Mouse (Mus musculus) kidney, embryonic 14.5 days (tissue): ENCODE measurements around the gene Stub1. TPM values are rescaled to one million over a fixed set of nuclear protein-coding genes. Genes with fewer than 3 reads are reported as not detected.
A peak's percentile ranks its signal among the peaks of the same experiment; 100 is the strongest.

Experiments used
- ATAC-seq: fragments of 200-750 bp; cut with Nextera tagmentation; 2 replicates; pipeline ENCODE4 v1.8.0; 2017; ENCODE audit warnings: moderate number of reproducible peaks, mild to moderate bottlenecking, moderate TSS enrichment, moderate library complexity; ENCODE audit not compliant: low FRiP score, low TSS enrichment
- H3K27ac ChIP-seq: fragments of 300-500 bp; sonication (generic); 2 replicates; pipeline ENCODE4 v1.5.1; 2014; ENCODE audit warnings: low read depth, mild to moderate bottlenecking, low read length, moderate library complexity, mixed read lengths
- H3K27me3 ChIP-seq: fragments of 300-500 bp; sonication (generic); 2 replicates; pipeline ENCODE4 v1.6.1; 2014; ENCODE audit warnings: mild to moderate bottlenecking, low read length; ENCODE audit not compliant: control insufficient read depth, insufficient read depth
- H3K36me3 ChIP-seq: fragments of 300-500 bp; sonication (generic); 2 replicates; pipeline ENCODE4 v1.6.1; 2014; ENCODE audit warnings: low read length, mixed read lengths; ENCODE audit not compliant: control insufficient read depth, insufficient read depth
- H3K4me1 ChIP-seq: fragments of 300-500 bp; sonication (generic); 2 replicates; pipeline ENCODE4 v1.6.1; 2014; ENCODE audit warnings: low read length, mixed read lengths; ENCODE audit not compliant: control insufficient read depth, insufficient read depth
- H3K4me2 ChIP-seq: fragments of 300-500 bp; sonication (generic); replicated peaks from 2 replicates; pipeline ENCODE4 v1.6.1; 2014; ENCODE audit warnings: low read depth, mild to moderate bottlenecking, low read length
- H3K4me3 ChIP-seq: fragments of 300-500 bp; sonication (generic); 2 replicates; pipeline ENCODE4 v1.5.1; 2014; ENCODE audit warnings: mild to moderate bottlenecking, low read length
- H3K9ac ChIP-seq: fragments of 300-500 bp; sonication (generic); 2 replicates; pipeline ENCODE4 v1.6.1; 2014; ENCODE audit warnings: low read depth, mild to moderate bottlenecking, low read length, moderate library complexity
- H3K9me3 ChIP-seq: fragments of 300-500 bp; sonication (generic); 2 replicates; pipeline ENCODE4 v1.6.1; 2016; ENCODE audit warnings: low read length; ENCODE audit not compliant: control insufficient read depth
- WGBS: fragments of 180-500 bp; shearing (Covaris S2); extraction: QIAGEN DNeasy Blood & Tissue Kit; methylation state at CpG from one replicate; pipeline ENCODE4 v1.1.7; 2014; 5-methylcytosine and 5-hydroxymethylcytosine counted together
- polyA plus RNA-seq: library from polyadenylated mRNA; unstranded; fragments of >200 nt; fragmentation: Nextera tagmentation; extraction: Ambion mirVana; gene quantifications from 2 replicates; pipeline ENCODE4 v1.2.1, GENCODE M21; 2014

Gene Stub1
- polyA plus RNA-seq, 1 experiment from 2014 or later: 350 TPM

- Histone ChIP-seq H3K4me2 (no peak overlapping the region), H3K9ac (0 out of 2 replicates have a peak overlapping the region, but pooled peaks have one; percentile 18), H3K4me3 (no peak overlapping the region), H3K9me3 (no peaks in the 10 kb centered on the region), H3K27ac (no peak overlapping the region), H3K36me3 (peaks cover under 1% of the 10 kb centered on the region; the same call in 1 of the 2 replicates), H3K4me1 (peaks cover 29% of the 10 kb centered on the region), H3K27me3 (no peaks in the 10 kb centered on the region)
- 90% methylated on average over 14 of the region's 14 CpGs for WGBS
- ATAC-seq: no peak
Measured at GRCm38 (mm10) chr17:25864311-25864710, 31.1 kb upstream of the Stub1 start.

DNA sequence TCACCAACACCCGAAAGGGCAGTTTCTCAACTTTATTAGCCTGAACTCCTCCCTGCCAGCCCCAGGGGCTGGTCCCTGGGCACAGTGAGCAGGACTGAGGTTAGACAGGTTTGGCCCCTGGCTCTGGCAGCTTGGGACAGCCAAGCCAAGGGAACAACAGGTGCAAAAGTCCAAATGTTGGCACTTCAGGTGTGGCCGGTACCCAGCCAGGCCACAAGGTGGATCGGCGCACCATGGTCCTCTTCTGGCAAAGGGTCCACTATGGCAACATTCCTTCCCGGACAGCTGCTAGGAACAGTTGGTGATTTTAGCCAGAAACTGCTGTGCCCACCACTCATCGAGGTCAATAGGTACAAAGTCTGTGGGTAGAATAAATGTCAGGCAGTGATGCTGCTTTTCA, 30.5 kb upstream of the Stub1 start:
- H3K4me2 ChIP-seq: no peak overlapping the region
- H3K36me3 ChIP-seq: peaks cover 4% of the 10 kb centered on the region; the same call in 1 of the 2 replicates
- H3K27me3 ChIP-seq: no peaks in the 10 kb centered on the region
- H3K4me3 ChIP-seq: no peak overlapping the region
- H3K27ac ChIP-seq: no peak overlapping the region
- peaks cover 24% of the 10 kb centered on the region for H3K4me1 ChIP-seq
- no peak for ATAC-seq
- H3K9me3 ChIP-seq: no peaks in the 10 kb centered on the region
- WGBS: 92% methylated on average over 6 of the region's 6 CpGs
- 0 out of 2 replicates have a peak overlapping the region, but pooled peaks have one; percentile 18 for H3K9ac ChIP-seq

DNA sequence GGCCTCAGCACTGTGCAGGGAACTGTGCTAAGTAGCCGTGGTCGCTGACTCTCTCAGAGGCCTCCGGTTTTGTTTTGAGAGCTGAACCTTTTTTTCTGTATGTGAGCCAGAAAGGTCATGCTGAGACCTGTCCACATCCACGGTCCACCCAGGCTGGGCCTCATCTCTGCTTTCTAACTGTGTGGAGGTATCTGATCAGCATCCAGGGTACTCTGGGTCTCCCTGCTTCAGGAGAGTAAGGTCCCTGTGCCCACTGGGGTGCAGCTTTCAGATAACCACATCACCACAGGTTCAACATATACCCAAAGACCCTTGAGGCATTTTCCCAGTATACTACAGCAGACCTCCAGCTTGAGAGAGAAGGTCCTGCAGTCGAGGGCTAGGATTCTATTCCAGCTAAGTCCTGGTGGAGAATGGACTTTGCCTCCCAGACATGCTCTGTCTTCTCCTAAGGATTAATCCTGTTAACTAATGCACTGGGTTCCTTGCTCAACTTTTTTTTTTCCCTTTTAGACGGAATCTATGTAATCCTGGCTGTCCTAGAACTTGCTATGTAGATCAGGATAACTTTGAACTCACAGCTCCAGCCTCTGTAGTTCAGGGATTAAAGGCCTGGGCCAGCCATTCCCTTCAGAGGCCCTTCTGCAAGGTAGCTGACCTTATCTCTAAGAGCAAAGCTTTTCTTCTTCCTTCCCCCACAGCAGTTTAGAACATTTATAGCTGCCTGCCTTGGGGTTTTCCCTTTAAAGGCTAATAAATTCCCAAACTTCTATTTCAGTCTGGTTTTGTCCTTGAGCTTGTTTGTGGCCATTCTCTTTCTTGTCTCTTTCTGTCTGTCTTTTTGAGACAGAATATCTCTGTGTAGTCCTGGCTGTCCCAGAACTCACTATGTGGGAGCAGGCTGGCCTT, 28.8 kb upstream of the Stub1 start:
- Histone ChIP-seq H3K9me3 (no peaks in the 10 kb centered on the region), H3K4me3 (peak overlapping the region; percentile 72), H3K9ac (peak overlapping the region; percentile 87), H3K36me3 (peaks cover 4% of the 10 kb centered on the region; the same call in 1 of the 2 replicates), H3K27me3 (no peaks in the 10 kb centered on the region), H3K27ac (peak overlapping the region; percentile 83), H3K4me1 (peaks cover 15% of the 10 kb centered on the region), H3K4me2 (peak overlapping the region; percentile 94)
- no peak for ATAC-seq
- 10% methylated on average over 6 of the region's 6 CpGs for WGBS

- H3K9me3 ChIP-seq: no peaks in the 10 kb centered on the region
- H3K36me3 ChIP-seq: peaks cover 4% of the 10 kb centered on the region; the same call in 1 of the 2 replicates
- H3K4me2 ChIP-seq: peak within 1 kb of the TSS; percentile 94
- no peaks in the 10 kb centered on the region for H3K27me3 ChIP-seq
- peak within 1 kb of the TSS; percentile 72 for H3K4me3 ChIP-seq
- ATAC-seq: peak; percentile 91
- peak within 1 kb of the TSS; percentile 83 for H3K27ac ChIP-seq
- peak within 1 kb of the TSS; percentile 87 for H3K9ac ChIP-seq
- WGBS: 4% methylated on average over 62 of the region's 65 CpGs
- H3K4me1 ChIP-seq: peaks cover 15% of the 10 kb centered on the region
Measured at GRCm38 (mm10) chr17:25860832-25861703, 27.9 kb upstream of the Stub1 start, which contains the start of gene Wdr90. Gene Wdr90, minus strand, starts transcription at chr17:25861501.

- peak overlapping the region; percentile 94 for H3K4me2 ChIP-seq
- H3K36me3 ChIP-seq: peaks cover 5% of the 10 kb centered on the region; the same call in 1 of the 2 replicates
- ATAC-seq: no peak
- H3K27me3 ChIP-seq: no peaks in the 10 kb centered on the region
- WGBS: 89% methylated on average over 6 of the region's 6 CpGs
- H3K4me3 ChIP-seq: peak overlapping the region; percentile 72
- peak overlapping the region; percentile 87; the same call in 1 of the 2 replicates for H3K9ac ChIP-seq
- no peak overlapping the region for H3K27ac ChIP-seq
- no peaks in the 10 kb centered on the region for H3K9me3 ChIP-seq
- peaks cover 15% of the 10 kb centered on the region for H3K4me1 ChIP-seq
Measured at GRCm38 (mm10) chr17:25860229-25860628, 27.0 kb upstream of the Stub1 start.

DNA sequence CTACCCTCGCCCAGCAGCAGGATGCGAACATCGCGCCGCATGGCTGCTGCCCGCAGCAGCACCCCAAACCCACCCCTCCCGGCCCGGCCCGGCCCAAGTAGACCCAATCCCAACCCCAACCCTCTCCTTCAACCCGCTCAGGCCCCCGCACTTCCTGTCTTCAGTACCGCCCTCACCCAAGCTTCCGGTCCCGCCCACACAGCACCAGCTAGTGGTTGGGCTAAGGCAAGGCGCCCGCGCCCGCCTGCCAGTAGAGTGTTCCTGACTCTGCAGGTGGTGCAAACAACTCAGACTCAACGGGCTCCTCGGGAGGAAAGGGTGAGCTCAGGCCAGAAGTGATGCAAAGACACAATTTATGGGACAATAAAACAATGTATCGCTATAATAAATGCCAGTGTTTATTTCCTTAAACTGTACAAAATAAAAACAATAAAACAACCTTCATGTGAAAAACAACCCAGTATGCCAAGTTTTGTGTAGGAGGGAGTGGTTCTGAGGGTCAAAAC, 11.2 kb upstream of the Stub1 start, which contains the start of gene Rhot2:
Rhot2 (minus strand) TSS at position 456 of the 506 bp plus-strand sequence.
- peak; percentile 92 for ATAC-seq
- peak within 1 kb of the TSS; percentile 87 for H3K9ac ChIP-seq
- H3K4me1 ChIP-seq: peaks cover 8% of the 10 kb centered on the region
- H3K9me3 ChIP-seq: no peaks in the 10 kb centered on the region
- no peaks in the 10 kb centered on the region for H3K27me3 ChIP-seq
- peak within 1 kb of the TSS; percentile 79; the same call in 1 of the 2 replicates for H3K27ac ChIP-seq
- peak within 1 kb of the TSS; percentile 90 for H3K4me3 ChIP-seq
- WGBS: under 1% methylated on average over 21 of the region's 21 CpGs
- H3K4me2 ChIP-seq: peak within 1 kb of the TSS; percentile 91
- H3K36me3 ChIP-seq: peaks cover 56% of the 10 kb centered on the region

- peaks cover 56% of the 10 kb centered on the region for H3K36me3 ChIP-seq
- H3K4me2 ChIP-seq: peak overlapping the region; percentile 91
- peak overlapping the region; percentile 90 for H3K4me3 ChIP-seq
- no peaks in the 10 kb centered on the region for H3K9me3 ChIP-seq
- peak overlapping the region; percentile 87 for H3K9ac ChIP-seq
- no peaks in the 10 kb centered on the region for H3K27me3 ChIP-seq
- H3K4me1 ChIP-seq: peaks cover 8% of the 10 kb centered on the region
- ATAC-seq: no peak
- WGBS: 3% methylated on average over 34 of the region's 38 CpGs
- H3K27ac ChIP-seq: peak overlapping the region; percentile 79; the same call in 1 of the 2 replicates
Measured at GRCm38 (mm10) chr17:25843636-25844395, 10.6 kb upstream of the Stub1 start.

DNA sequence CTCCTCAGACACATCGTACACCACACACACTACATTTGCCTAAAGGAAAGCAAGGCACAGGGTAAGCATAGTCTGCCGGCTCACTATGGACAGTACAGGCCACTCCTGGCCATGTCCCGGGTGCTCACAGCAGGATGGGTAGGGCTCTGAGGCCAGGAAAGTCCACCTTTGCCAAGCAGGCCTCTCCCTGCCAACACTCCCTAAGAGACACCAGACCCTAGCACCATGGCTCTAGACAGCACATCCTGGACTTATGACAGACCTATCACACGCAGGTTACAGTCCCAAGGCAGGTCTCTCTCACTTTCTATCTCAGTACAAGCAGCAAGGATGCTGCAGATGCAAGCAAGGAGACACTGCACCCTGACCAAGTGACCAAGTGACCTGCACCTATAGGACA, 9.9 kb upstream of the Stub1 start:
- Histone ChIP-seq H3K9me3 (no peaks in the 10 kb centered on the region), H3K4me1 (peaks cover 8% of the 10 kb centered on the region), H3K9ac (peak overlapping the region; percentile 87; the same call in 1 of the 2 replicates), H3K27me3 (no peaks in the 10 kb centered on the region), H3K4me2 (peak overlapping the region; percentile 91), H3K36me3 (peaks cover 52% of the 10 kb centered on the region), H3K27ac (no peak overlapping the region), H3K4me3 (peak overlapping the region; percentile 90; the same call in 1 of the 2 replicates)
- WGBS: 92% methylated on average over 4 of the region's 4 CpGs
- no peak for ATAC-seq
